8 mouse cellular contexts compared by ENCODE assay signal in genomic region chr1:153531677-153532233, GRCm38 (mm10). TPM values are rescaled to one million over a fixed set of nuclear protein-coding genes. Genes with fewer than 3 reads are reported as not detected.
DNase-seq lines count a peak whose midpoint lies in the region; ATAC-seq and TF ChIP-seq lines count a peak whose summit lies in the region.
"Had no signal": no experiment of that assay in that cellular context is flagged by ENCODE, and none has a peak within 500 bp of the region (broad histone marks: within the 10 kb centered on the region; RNA-seq: fewer than 3 reads in every experiment).

No protein-coding gene starts in this region.

- no peaks in the 10 kb centered on the region; a peak in 1 of 4 replicates for H3K36me3 ChIP-seq in MEL (ENCODE audit: control insufficient read depth in 1 of 2, insufficient read depth in 2 of 2, low read length in 2 of 2)
- H3K36me3 ChIP-seq in hindbrain, embryonic 15.5 days = no peaks in the 10 kb centered on the region
- H3K36me3 ChIP-seq in midbrain, embryonic 15.5 days (replicated peaks) = no peaks in the 10 kb centered on the region

- whole genome bisulfite sequencing in hindbrain, embryonic 15.5 days = 14% methylated on average over 9 of the region's 9 CpGs
- WGBS in midbrain, embryonic 15.5 days = 15% methylated on average over 9 of the region's 9 CpGs

- TF ChIP-seq CTCF in MEL (IDR thresholded peaks at IDR 0.05 in 2 of 3, conservative IDR thresholded peaks at IDR 0.05 in 1 of 3; ENCODE audit: control insufficient read depth in 1 of 3, insufficient read depth in 1 of 3, low read depth in 2 of 3, low read length in 3 of 3, poor library complexity in 1 of 3, severe bottlenecking in 1 of 3) = no peak

- H3K9me3 ChIP-seq in MEL (replicated peaks; ENCODE audit: insufficient read depth, low read length) = no peaks in the 10 kb centered on the region
- H3K9me3 ChIP-seq in hindbrain, embryonic 15.5 days = no peaks in the 10 kb centered on the region
- H3K9me3 ChIP-seq in midbrain, embryonic 15.5 days = no peaks in the 10 kb centered on the region

- TF ChIP-seq RAD21 in MEL (IDR thresholded peaks at IDR 0.05; ENCODE audit: low read depth, low read length) = no peak

- H3K4me3 ChIP-seq in MEL (ENCODE audit: control insufficient read depth in 1 of 2, insufficient read depth in 1 of 2, low read depth in 2 of 2, low read length in 2 of 2) = peak overlapping the region; percentile 42 to 45
- H3K4me3 ChIP-seq in brown adipose tissue, adult 24 weeks (ENCODE audit: insufficient read depth, low read depth, low read length) = no peak overlapping the region
- no peak overlapping the region for H3K4me3 ChIP-seq in hindbrain, embryonic 15.5 days
- no peak overlapping the region for H3K4me3 ChIP-seq in midbrain, embryonic 15.5 days

- peak overlapping the region; percentile 54 for H3K9ac ChIP-seq in MEL (ENCODE audit: control insufficient read depth, low read depth, low read length, poor library complexity, severe bottlenecking)
- H3K9ac ChIP-seq in hindbrain, embryonic 15.5 days = 0 out of 2 replicates have a peak overlapping the region, but pooled peaks have one; percentile 10
- no peak overlapping the region for H3K9ac ChIP-seq in midbrain, embryonic 15.5 days

- no peak for DNase-seq in MEL (ENCODE audit: low read depth, low spot score)
- DNase-seq in ovary, postnatal 10 days (ENCODE audit: low spot score) = no peak
- DNase-seq in left cerebral cortex, adult 9 months (ENCODE audit: low spot score in 2 of 2) = no peak
- DNase-seq in lung, postnatal 14 days = no peak
- DNase-seq: cerebellum, adult 11 months had no signal

- peak overlapping the region; percentile 37 for H3K4me2 ChIP-seq in hindbrain, embryonic 15.5 days
- peak overlapping the region; percentile 32 for H3K4me2 ChIP-seq in midbrain, embryonic 15.5 days

- H3K79me2 ChIP-seq in MEL (ENCODE audit: control insufficient read depth, insufficient read depth, low read length, poor library complexity) = no peaks in the 10 kb centered on the region

- peak; percentile 67; the same call in 1 of the 2 replicates for ATAC-seq in hindbrain, embryonic 15.5 days (ENCODE audit: low FRiP score, low read depth)
- ATAC-seq in midbrain, embryonic 15.5 days (replicated peaks) = peak; percentile 75

- H3K4me1 ChIP-seq in MEL (ENCODE audit: control insufficient read depth in 1 of 2, insufficient read depth in 2 of 2, low read length in 2 of 2) = peaks cover 0 to 5% of the 10 kb centered on the region in 2 experiments; a peak in 1 of 4 replicates
- no peaks in the 10 kb centered on the region; the same call in 1 of the 2 replicates for H3K4me1 ChIP-seq in brown adipose tissue, adult 24 weeks (ENCODE audit: control insufficient read depth, insufficient read depth, insufficient read length, low read length)
- H3K4me1 ChIP-seq in hindbrain, embryonic 15.5 days (replicated peaks) = peaks cover 13% of the 10 kb centered on the region
- H3K4me1 ChIP-seq in midbrain, embryonic 15.5 days = peaks cover 13% of the 10 kb centered on the region

- TF ChIP-seq EP300 in MEL (IDR thresholded peaks at IDR 0.05; ENCODE audit: low read depth in 1 of 2, low read length in 2 of 2) = no peak

- H3K27me3 ChIP-seq in MEL (ENCODE audit: control insufficient read depth in 1 of 2, insufficient read depth in 2 of 2, low read length in 2 of 2) = no peaks in the 10 kb centered on the region; a peak in 2 of 4 replicates
- no peaks in the 10 kb centered on the region for H3K27me3 ChIP-seq in hindbrain, embryonic 15.5 days
- no peaks in the 10 kb centered on the region for H3K27me3 ChIP-seq in midbrain, embryonic 15.5 days (replicated peaks)

- H3K27ac ChIP-seq in MEL (ENCODE audit: control insufficient read depth, low read depth, low read length) = no peak overlapping the region
- H3K27ac ChIP-seq in brown adipose tissue, adult 24 weeks (replicated peaks; ENCODE audit: low read depth, low read length) = peak overlapping the region; percentile 21; the same call in 1 of the 2 replicates
- peak overlapping the region; percentile 52 for H3K27ac ChIP-seq in hindbrain, embryonic 15.5 days (replicated peaks)
- peak overlapping the region; percentile 77 for H3K27ac ChIP-seq in midbrain, embryonic 15.5 days

- TF ChIP-seq POLR2A in MEL (IDR thresholded peaks at IDR 0.05; ENCODE audit: control insufficient read depth in 1 of 2, insufficient read depth in 1 of 2, low read depth in 1 of 2, low read length in 2 of 2, poor library complexity in 1 of 2) = no peak

TF ChIP-seq in MEL, 35 proteins besides CTCF, POLR2A, EP300 and RAD21:
- TF ChIP-seq POLR2AphosphoS5 (IDR thresholded peaks at IDR 0.05; ENCODE audit: borderline replicate concordance, low read depth, low read length) (no peak), POLR2AphosphoS2 (IDR thresholded peaks at IDR 0.05; ENCODE audit: low read length) (no peak), BHLHE40 (IDR thresholded peaks at IDR 0.05; ENCODE audit: borderline replicate concordance, low read depth, low read length) (no peak), KAT2A (conservative IDR thresholded peaks at IDR 0.05; ENCODE audit: low read depth, low read length) (no peak), HCFC1 (IDR thresholded peaks at IDR 0.05; ENCODE audit: low read depth, low read length) (no peak), ZMIZ1 (IDR thresholded peaks at IDR 0.05; ENCODE audit: low read depth, low read length) (no peak), NELFE (IDR thresholded peaks at IDR 0.05; ENCODE audit: low read depth, low read length) (no peak), MYC (IDR thresholded peaks at IDR 0.05; ENCODE audit: low read depth, low read length) (no peak), USF1 (IDR thresholded peaks at IDR 0.05; ENCODE audit: low read depth, low read length) (no peak), GABPA (IDR thresholded peaks at IDR 0.05; ENCODE audit: low read depth, low read length) (no peak)

RNA-seq across cellular contexts. Expression of gene Npl, which starts 18.1 kb away (rescaled TPM):
- total RNA-seq in MEL (2012; rRNA removed) = not detected in 2 replicates
- under 1 TPM in 1 of 2 experiments, not detected in 1; 0.08 TPM for polyA plus RNA-seq in MEL (2012; ENCODE audit: insufficient read depth in 1 of 2, insufficient read length in 2 of 2, low read depth in 1 of 2, low replicate concordance in 2 of 2, missing spikeins in 1 of 2)
- 1.2 and 1.5 TPM in 2 replicates for polyA plus RNA-seq in brown adipose tissue, adult 24 weeks (2012; ENCODE audit: insufficient read depth, insufficient read length, missing spikeins)
- polyA plus RNA-seq in hindbrain, embryonic 15.5 days (2015; fragmentation: Nextera tagmentation; extraction: Ambion mirVana) = 12.1 and 14.7 TPM in 2 replicates
- polyA plus RNA-seq in midbrain, embryonic 15.5 days (2015; fragmentation: Nextera tagmentation; extraction: Ambion mirVana) = 11.5 and 12.4 TPM in 2 replicates

RNA-seq across cellular contexts. Expression of gene Dhx9, which starts 44.3 kb away (rescaled TPM):
- 82.0 and 94.1 TPM in 2 replicates for total RNA-seq in MEL (2012; rRNA removed)
- polyA plus RNA-seq in MEL (2012; ENCODE audit: insufficient read depth in 1 of 2, insufficient read length in 2 of 2, low read depth in 1 of 2, low replicate concordance in 2 of 2, missing spikeins in 1 of 2) = 100 to 1,000 TPM; 170 to 262 TPM
- 32.7 and 34.6 TPM in 2 replicates for polyA plus RNA-seq in brown adipose tissue, adult 24 weeks (2012; ENCODE audit: insufficient read depth, insufficient read length, missing spikeins)
- 23.5 and 32.2 TPM in 2 replicates for polyA plus RNA-seq in hindbrain, embryonic 15.5 days (2015; fragmentation: Nextera tagmentation; extraction: Ambion mirVana)
- 30.2 and 36.3 TPM in 2 replicates for polyA plus RNA-seq in midbrain, embryonic 15.5 days (2015; fragmentation: Nextera tagmentation; extraction: Ambion mirVana)

Comparison
In these comparisons a context has a peak if more than half of its experiments do, and no peak if none do; other contexts are left out.
1. H3K4me3 ChIP-seq: peak in MEL (2 of 2); none in brown adipose tissue, adult 24 weeks (single experiment), hindbrain, embryonic 15.5 days (single experiment) and midbrain, embryonic 15.5 days (single experiment).